Mouse (Mus musculus) spleen, adult 2 months (tissue): ENCODE data around the gene Actr3b. TPM values are rescaled to one million over a fixed set of nuclear protein-coding genes. Genes with fewer than 3 reads are reported as not detected.

Experiments
- DNase-seq, 2 experiments: peaks; one replicate each; pipeline versions ENCODE4 v3.0.0 to v3.0.0-alpha.2; 2012 to 2021; ENCODE audit warnings: low spot score in 2 of 2, low read depth in 1 of 2
- H3K27ac ChIP-seq: fragments of 200-500 bp; 2 replicates; pipeline ENCODE4 v1.5.1; 2012; ENCODE audit warnings: low read length, inconsistent platforms; ENCODE audit not compliant: insufficient read depth
- H3K27me3 ChIP-seq: fragments of 200-500 bp; 2 replicates; pipeline ENCODE4 v1.6.1; 2012; ENCODE audit warnings: mild to moderate bottlenecking, moderate library complexity, low read length, inconsistent platforms; ENCODE audit not compliant: control insufficient read depth, insufficient read depth
- H3K36me3 ChIP-seq: fragments of 200-500 bp; 2 replicates; pipeline ENCODE4 v1.6.1; 2012; ENCODE audit warnings: mild to moderate bottlenecking, low read length, inconsistent platforms; ENCODE audit not compliant: control insufficient read depth, insufficient read depth
- H3K4me1 ChIP-seq: fragments of 200-500 bp; 2 replicates; pipeline ENCODE4 v1.6.1; 2011; ENCODE audit warnings: inconsistent platforms; ENCODE audit not compliant: control insufficient read depth, insufficient read depth, insufficient read length
- H3K4me3 ChIP-seq: fragments of 200-500 bp; 2 replicates; pipeline ENCODE4 v1.5.1; 2011; ENCODE audit warnings: mild to moderate bottlenecking, inconsistent platforms; ENCODE audit not compliant: insufficient read depth, insufficient read length; ENCODE audit errors: extremely low read depth
- CTCF ChIP-seq: fragments of 200-500 bp; IDR thresholded peaks from 2 replicates; pipeline ENCODE4 v1.5.1; 2011; ENCODE audit warnings: mild to moderate bottlenecking, inconsistent platforms; ENCODE audit not compliant: insufficient read depth, insufficient read length, insufficient replicate concordance; ENCODE audit errors: extremely low read depth
- POLR2A ChIP-seq: fragments of 200-500 bp; IDR thresholded peaks from 2 replicates; pipeline ENCODE4 v1.6.1; 2011; ENCODE audit warnings: low read depth, low read length, inconsistent platforms
- WGBS: fragments of 180-500 bp; shearing (Covaris S2); methylation state at CpG from one replicate; pipeline ENCODE4 v1.1.7; 2018; 5-methylcytosine and 5-hydroxymethylcytosine counted together
- polyA plus RNA-seq: library from polyadenylated mRNA; depleted of rRNA; stranded (reverse); fragments of >200 nt; gene quantifications from 2 replicates; pipeline ENCODE4 v1.2.3, GENCODE M21; 2012

Gene Actr3b
- polyA plus RNA-seq, 1 experiment: 0.85 TPM

DNA sequence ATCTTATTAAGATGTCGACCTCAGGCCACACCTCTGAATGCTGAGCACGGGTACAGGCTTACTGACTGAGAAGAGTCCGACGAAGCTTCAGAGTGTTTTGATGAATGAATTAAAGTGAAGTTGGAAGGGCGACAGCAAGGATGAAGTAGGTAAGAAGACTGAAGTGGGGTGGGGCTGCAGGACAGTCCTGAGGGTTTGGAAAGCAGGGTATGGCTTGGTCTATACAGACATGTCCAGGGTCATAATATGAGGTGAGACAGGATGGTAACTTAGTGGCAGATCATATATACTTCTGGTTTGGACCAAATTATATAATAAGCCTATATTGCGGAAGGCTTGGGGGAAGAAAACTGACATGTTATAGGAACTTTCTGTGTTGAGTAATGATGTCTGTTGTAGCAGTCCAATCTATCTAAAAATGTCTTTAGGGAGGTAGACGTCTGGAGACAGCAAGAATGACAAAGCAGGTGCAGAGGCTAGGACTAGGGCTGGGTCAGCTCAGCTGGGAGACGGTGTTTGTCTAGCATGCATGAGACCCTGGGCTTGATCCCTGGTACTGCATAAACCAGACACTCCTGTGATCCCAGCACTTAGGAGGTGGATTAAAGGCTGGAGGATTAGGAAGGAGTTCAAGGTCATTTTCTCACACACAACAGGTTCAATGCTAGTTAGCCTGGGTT lies 6.1 kb upstream of the Actr3b start:
- Histone ChIP-seq H3K4me3 (no peak overlapping the region), H3K36me3 (no peaks in the 10 kb centered on the region), H3K27ac (no peak overlapping the region), H3K27me3 (no peaks in the 10 kb centered on the region), H3K4me1 (no peaks in the 10 kb centered on the region)
- no peak for DNase-seq
- TF ChIP-seq POLR2A (no peak), CTCF (no peak)
- 72% methylated on average over 8 of the region's 8 CpGs for WGBS

- no peaks in the 10 kb centered on the region for H3K4me1 ChIP-seq
- TF ChIP-seq POLR2A (no peak), CTCF (no peak)
- H3K36me3 ChIP-seq: no peaks in the 10 kb centered on the region
- DNase-seq: no peak
- no peak overlapping the region for H3K27ac ChIP-seq
- no peaks in the 10 kb centered on the region for H3K27me3 ChIP-seq
- WGBS: 29% methylated on average over 2 of the region's 2 CpGs
- H3K4me3 ChIP-seq: no peak overlapping the region
Observed at GRCm38 (mm10) chr5:25754236-25754766, 5.5 kb upstream of the Actr3b start.

DNA sequence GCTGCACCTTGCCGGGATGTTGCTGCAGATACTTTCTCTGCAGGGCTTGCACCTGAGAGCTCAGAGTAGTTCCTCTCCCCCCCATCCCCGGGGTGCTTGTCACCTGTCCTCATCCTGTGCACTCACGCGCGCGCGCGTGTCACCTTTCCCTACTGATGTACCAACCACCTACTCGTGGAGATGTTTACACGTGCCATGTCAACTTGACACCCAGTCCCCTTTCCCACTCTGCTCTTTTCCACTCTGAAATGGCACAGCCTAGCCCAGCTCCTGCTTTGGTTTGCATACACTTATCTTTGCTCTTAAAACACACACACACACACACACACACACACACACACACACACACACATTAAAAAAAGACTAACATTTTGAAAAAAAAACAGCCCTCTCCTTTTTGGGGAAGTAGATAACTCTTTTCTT lies 624 bp downstream of the Actr3b start:
- Histone ChIP-seq H3K27me3 (no peaks in the 10 kb centered on the region), H3K27ac (no peak overlapping the region), H3K4me1 (peaks cover 2% of the 10 kb centered on the region), H3K36me3 (no peaks in the 10 kb centered on the region), H3K4me3 (peak overlapping the region; percentile 75)
- WGBS: 4% methylated on average over 10 of the region's 10 CpGs
- peak; percentile 10 to 15 for DNase-seq
- no peak for TF ChIP-seq POLR2A
- TF ChIP-seq CTCF: no peak

DNA sequence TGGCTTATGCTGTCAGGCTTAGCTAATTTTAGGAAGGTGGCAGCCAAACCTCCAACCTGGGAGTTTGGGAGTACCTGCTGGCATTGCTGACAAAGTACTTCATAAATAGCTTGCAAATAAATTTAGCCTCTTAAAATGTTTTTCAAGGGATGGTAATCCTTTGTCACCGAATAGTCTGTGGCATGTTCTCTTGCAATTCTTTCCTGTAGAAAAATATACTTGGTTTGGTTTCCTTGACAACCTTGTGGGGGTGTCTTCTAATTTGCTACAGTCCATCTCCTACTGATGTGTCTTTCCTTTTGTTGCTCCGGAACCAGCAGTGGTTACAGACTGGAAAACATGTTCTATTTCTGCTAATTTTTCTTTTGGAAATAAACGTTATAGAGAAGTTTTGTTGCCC lies 1.1 kb downstream of the Actr3b start:
- 48% methylated on average over 3 of the region's 3 CpGs for WGBS
- Histone ChIP-seq H3K27ac (no peak overlapping the region), H3K4me1 (peaks cover 2% of the 10 kb centered on the region), H3K4me3 (no peak overlapping the region; the same call in 1 of the 2 replicates), H3K36me3 (no peaks in the 10 kb centered on the region), H3K27me3 (no peaks in the 10 kb centered on the region)
- no peak for TF ChIP-seq CTCF
- TF ChIP-seq POLR2A: no peak
- no peak for DNase-seq

- Histone ChIP-seq H3K27me3 (no peaks in the 10 kb centered on the region), H3K4me1 (peaks cover 2% of the 10 kb centered on the region), H3K36me3 (no peaks in the 10 kb centered on the region), H3K4me3 (no peak overlapping the region), H3K27ac (no peak overlapping the region)
- WGBS: 27% methylated on average over 2 of the region's 2 CpGs
- DNase-seq: no peak
- TF ChIP-seq POLR2A (no peak), CTCF (no peak)
Observed at GRCm38 (mm10) chr5:25761850-25762249, 2.1 kb downstream of the Actr3b start.

GRCm38 (mm10) chr5:25769006-25769405 lies 9.2 kb downstream of the Actr3b start:
- Histone ChIP-seq H3K27ac (no peak overlapping the region), H3K27me3 (no peaks in the 10 kb centered on the region), H3K4me3 (no peak overlapping the region), H3K36me3 (no peaks in the 10 kb centered on the region), H3K4me1 (no peaks in the 10 kb centered on the region; the same call in 1 of the 2 replicates)
- DNase-seq: no peak
- WGBS: 71% methylated on average over 17 of the region's 17 CpGs
- TF ChIP-seq CTCF: no peak
- TF ChIP-seq POLR2A: no peak

GRCm38 (mm10) chr5:25769406-25769805 lies 9.6 kb downstream of the Actr3b start:
- DNase-seq: no peak
- no peak for TF ChIP-seq CTCF
- TF ChIP-seq POLR2A: no peak
- Histone ChIP-seq H3K4me3 (no peak overlapping the region), H3K4me1 (no peaks in the 10 kb centered on the region; the same call in 1 of the 2 replicates), H3K36me3 (no peaks in the 10 kb centered on the region), H3K27me3 (no peaks in the 10 kb centered on the region), H3K27ac (no peak overlapping the region)
- WGBS: 57% methylated on average over 2 of the region's 2 CpGs
